Mouse (Mus musculus): Measurements from ENCODE around the gene Cldn4. TPM values are rescaled to one million over a fixed set of nuclear protein-coding genes. Genes with fewer than 3 reads are reported as not detected.

The Cldn4 gene
- polyA plus RNA-seq, 1 experiment from 2014 or later = not detected

GRCm38 (mm10) chr5:134920106-134920687 lies 26.5 kb downstream of the Cldn4 start:
- ATAC-seq (replicated peaks) = no peak
- Histone ChIP-seq H3K36me3 (replicated peaks) (no peaks in the 10 kb centered on the region), H3K27me3 (replicated peaks) (no peaks in the 10 kb centered on the region), H3K4me2 (no peak overlapping the region), H3K4me3 (no peak overlapping the region), H3K4me1 (no peaks in the 10 kb centered on the region), H3K9ac (no peak overlapping the region), H3K27ac (no peak overlapping the region), H3K9me3 (no peaks in the 10 kb centered on the region)
- WGBS = 79% methylated on average over 6 of the region's 6 CpGs

GRCm38 (mm10) chr5:134919097-134919496 lies 27.6 kb downstream of the Cldn4 start:
- H3K27ac ChIP-seq = no peak overlapping the region
- no peak overlapping the region for H3K4me3 ChIP-seq
- H3K9me3 ChIP-seq = no peaks in the 10 kb centered on the region
- WGBS = 95% methylated on average over 3 of the region's 3 CpGs
- no peak overlapping the region for H3K9ac ChIP-seq
- no peak for ATAC-seq (replicated peaks)
- H3K4me2 ChIP-seq = no peak overlapping the region
- H3K36me3 ChIP-seq (replicated peaks) = no peaks in the 10 kb centered on the region
- no peaks in the 10 kb centered on the region for H3K27me3 ChIP-seq (replicated peaks)
- no peaks in the 10 kb centered on the region for H3K4me1 ChIP-seq

GRCm38 (mm10) chr5:134918071-134918832 lies 28.5 kb downstream of the Cldn4 start:
- 51% methylated on average over 16 of the region's 16 CpGs for WGBS
- ATAC-seq (replicated peaks) = no peak
- no peak overlapping the region for H3K4me2 ChIP-seq
- no peak overlapping the region for H3K4me3 ChIP-seq
- no peaks in the 10 kb centered on the region for H3K36me3 ChIP-seq (replicated peaks)
- H3K4me1 ChIP-seq = no peaks in the 10 kb centered on the region
- no peak overlapping the region for H3K9ac ChIP-seq
- no peaks in the 10 kb centered on the region for H3K9me3 ChIP-seq
- no peaks in the 10 kb centered on the region for H3K27me3 ChIP-seq (replicated peaks)
- H3K27ac ChIP-seq = no peak overlapping the region

GRCm38 (mm10) chr5:134915311-134915710 lies 31.4 kb downstream of the Cldn4 start, which contains the start of gene Cldn13:
Cldn13 (minus strand) TSS chr5:134915526.
- Histone ChIP-seq H3K9me3 (no peaks in the 10 kb centered on the region), H3K4me1 (no peaks in the 10 kb centered on the region), H3K4me3 (no peak within 1 kb of the TSS), H3K36me3 (replicated peaks) (no peaks in the 10 kb centered on the region), H3K27me3 (replicated peaks) (no peaks in the 10 kb centered on the region), H3K4me2 (no peak within 1 kb of the TSS), H3K27ac (no peak within 1 kb of the TSS), H3K9ac (no peak within 1 kb of the TSS)
- 81% methylated on average over 8 of the region's 8 CpGs for WGBS
- ATAC-seq (replicated peaks) = no peak

- no peak overlapping the region for H3K4me3 ChIP-seq
- H3K27me3 ChIP-seq (replicated peaks) = no peaks in the 10 kb centered on the region
- no peaks in the 10 kb centered on the region for H3K4me1 ChIP-seq
- H3K27ac ChIP-seq = no peak overlapping the region
- no peak overlapping the region for H3K9ac ChIP-seq
- WGBS = 87% methylated on average over 8 of the region's 8 CpGs
- H3K9me3 ChIP-seq = no peaks in the 10 kb centered on the region
- no peaks in the 10 kb centered on the region for H3K36me3 ChIP-seq (replicated peaks)
- no peak overlapping the region for H3K4me2 ChIP-seq
- no peak for ATAC-seq (replicated peaks)
Measured at GRCm38 (mm10) chr5:134914510-134914909, 32.2 kb downstream of the Cldn4 start.

- Histone ChIP-seq H3K9me3 (no peaks in the 10 kb centered on the region), H3K9ac (no peak overlapping the region), H3K36me3 (replicated peaks) (no peaks in the 10 kb centered on the region), H3K4me2 (no peak overlapping the region), H3K27ac (no peak overlapping the region), H3K4me3 (no peak overlapping the region), H3K27me3 (replicated peaks) (no peaks in the 10 kb centered on the region), H3K4me1 (no peaks in the 10 kb centered on the region)
- no peak for ATAC-seq (replicated peaks)
- 77% methylated on average over 4 of the region's 4 CpGs for WGBS
Measured at GRCm38 (mm10) chr5:134913753-134914152, 33.0 kb downstream of the Cldn4 start.

GRCm38 (mm10) chr5:134913352-134913751 lies 33.4 kb downstream of the Cldn4 start:
- no peak for ATAC-seq (replicated peaks)
- Histone ChIP-seq H3K27ac (no peak overlapping the region), H3K36me3 (replicated peaks) (no peaks in the 10 kb centered on the region), H3K4me1 (no peaks in the 10 kb centered on the region), H3K27me3 (replicated peaks) (no peaks in the 10 kb centered on the region), H3K4me2 (no peak overlapping the region), H3K4me3 (no peak overlapping the region), H3K9me3 (no peaks in the 10 kb centered on the region), H3K9ac (no peak overlapping the region)
- WGBS = 80% methylated on average over 3 of the region's 3 CpGs

GRCm38 (mm10) chr5:134911901-134912300 lies 34.8 kb downstream of the Cldn4 start:
- no peaks in the 10 kb centered on the region for H3K9me3 ChIP-seq
- H3K27me3 ChIP-seq (replicated peaks) = no peaks in the 10 kb centered on the region
- H3K4me1 ChIP-seq = 0 out of 2 replicates have a peak, but pooled peaks cover 5% of the 10 kb centered on the region
- no peak overlapping the region for H3K27ac ChIP-seq
- no peak overlapping the region for H3K4me3 ChIP-seq
- 89% methylated on average over 2 of the region's 2 CpGs for WGBS
- H3K36me3 ChIP-seq (replicated peaks) = no peaks in the 10 kb centered on the region
- no peak overlapping the region for H3K9ac ChIP-seq
- no peak for ATAC-seq (replicated peaks)
- H3K4me2 ChIP-seq = no peak overlapping the region

GRCm38 (mm10) chr5:134907135-134907534 lies 39.6 kb downstream of the Cldn4 start:
- no peak overlapping the region for H3K4me3 ChIP-seq
- no peak overlapping the region for H3K4me2 ChIP-seq
- no peaks in the 10 kb centered on the region for H3K9me3 ChIP-seq
- WGBS = 1% methylated on average over 13 of the region's 13 CpGs
- no peaks in the 10 kb centered on the region for H3K36me3 ChIP-seq (replicated peaks)
- ATAC-seq (replicated peaks) = no peak; the same call in 1 of the 2 replicates
- no peak overlapping the region for H3K9ac ChIP-seq
- no peaks in the 10 kb centered on the region for H3K27me3 ChIP-seq (replicated peaks)
- H3K4me1 ChIP-seq = 0 out of 2 replicates have a peak, but pooled peaks cover 5% of the 10 kb centered on the region
- H3K27ac ChIP-seq = no peak overlapping the region

GRCm38 (mm10) chr5:134906633-134907032 lies 40.1 kb downstream of the Cldn4 start, which contains the start of gene Tmem270:
Tmem270 (minus strand) TSS chr5:134906733.
- Histone ChIP-seq H3K27me3 (replicated peaks) (no peaks in the 10 kb centered on the region), H3K4me3 (no peak within 1 kb of the TSS), H3K9me3 (no peaks in the 10 kb centered on the region), H3K36me3 (replicated peaks) (no peaks in the 10 kb centered on the region), H3K4me1 (peaks cover 5% of the 10 kb centered on the region; the same call in 1 of the 2 replicates), H3K9ac (no peak within 1 kb of the TSS), H3K27ac (no peak within 1 kb of the TSS), H3K4me2 (no peak within 1 kb of the TSS)
- WGBS = 82% methylated on average over 6 of the region's 6 CpGs
- ATAC-seq (replicated peaks) = no peak

- Histone ChIP-seq H3K27ac (no peak overlapping the region), H3K4me1 (peaks cover 7% of the 10 kb centered on the region), H3K9ac (no peak overlapping the region), H3K9me3 (no peaks in the 10 kb centered on the region), H3K36me3 (replicated peaks) (no peaks in the 10 kb centered on the region), H3K4me2 (no peak overlapping the region), H3K27me3 (replicated peaks) (no peaks in the 10 kb centered on the region), H3K4me3 (no peak overlapping the region)
- 75% methylated on average over 8 of the region's 8 CpGs for WGBS
- ATAC-seq (replicated peaks) = no peak
Measured at GRCm38 (mm10) chr5:134901644-134902027, 45.1 kb downstream of the Cldn4 start.

- Histone ChIP-seq H3K4me3 (no peak overlapping the region), H3K27ac (no peak overlapping the region), H3K36me3 (replicated peaks) (no peaks in the 10 kb centered on the region), H3K27me3 (replicated peaks) (no peaks in the 10 kb centered on the region), H3K9me3 (no peaks in the 10 kb centered on the region), H3K4me2 (no peak overlapping the region), H3K9ac (no peak overlapping the region), H3K4me1 (peaks cover 7% of the 10 kb centered on the region)
- peak; percentile 37; the same call in 1 of the 2 replicates for ATAC-seq (replicated peaks)
- 42% methylated on average over 12 of the region's 12 CpGs for WGBS
Measured at GRCm38 (mm10) chr5:134901012-134901643, 45.6 kb downstream of the Cldn4 start.
